Mouse (Mus musculus) myocyte (in vitro differentiated cells): ENCODE results near the gene Akr7a5. TPM values are rescaled to one million over a fixed set of nuclear protein-coding genes. Genes with fewer than 3 reads are reported as not detected.

Experiments used
- H3K27me3 ChIP-seq: one replicate; pipeline ENCODE4 v1.6.1; 2011; ENCODE audit not compliant: control insufficient read depth, insufficient read depth, insufficient read length
- H3K36me3 ChIP-seq: one replicate; pipeline ENCODE4 v1.6.1; 2011; ENCODE audit not compliant: control insufficient read depth, insufficient read depth
- H3K4me2 ChIP-seq: one replicate; pipeline ENCODE4 v1.6.1; 2011; ENCODE audit warnings: low read depth, control low read depth
- H3K4me3 ChIP-seq: one replicate; pipeline ENCODE4 v1.5.1; 2011; ENCODE audit warnings: mild to moderate bottlenecking, control low read depth, moderate library complexity
- H3K79me2 ChIP-seq: one replicate; pipeline ENCODE4 v1.6.1; 2011; ENCODE audit not compliant: control insufficient read depth, insufficient read depth
- H3ac ChIP-seq: one replicate; pipeline ENCODE4 v1.6.1; 2011; ENCODE audit not compliant: control insufficient read depth, insufficient read length
- CEBPB ChIP-seq: IDR thresholded peaks from 2 replicates; pipeline ENCODE4 v1.6.1; 2011; ENCODE audit warnings: mild to moderate bottlenecking, moderate library complexity; ENCODE audit not compliant: poor library complexity, insufficient read depth, severe bottlenecking
- E2F4 ChIP-seq: IDR thresholded peaks from one replicate; pipeline ENCODE4 v1.6.1; 2011; ENCODE audit warnings: mild to moderate bottlenecking, control low read depth, moderate library complexity; ENCODE audit not compliant: insufficient read depth
- MAX ChIP-seq: IDR thresholded peaks from one replicate; pipeline ENCODE4 v1.6.1; 2011; ENCODE audit warnings: low read depth, mild to moderate bottlenecking, control low read depth
- MYOD1 ChIP-seq, 3 experiments: IDR thresholded peaks; one replicate each; pipeline ENCODE4 v1.6.1; 2011; ENCODE audit warnings: control low read depth in 2 of 3, low read depth in 2 of 3, mild to moderate bottlenecking in 2 of 3, moderate library complexity in 1 of 3; ENCODE audit not compliant: insufficient read length in 2 of 3, control insufficient read depth in 1 of 3
- MYOG ChIP-seq, 3 experiments: IDR thresholded peaks; one replicate each; pipeline ENCODE4 v1.6.1; 2011; ENCODE audit warnings: control low read depth in 2 of 3, low read depth in 2 of 3, mild to moderate bottlenecking in 2 of 3; ENCODE audit not compliant: insufficient read length in 2 of 3, control insufficient read depth in 1 of 3, insufficient read depth in 1 of 3
- POLR2A ChIP-seq: IDR thresholded peaks from one replicate; pipeline ENCODE4 v1.6.1; 2011; ENCODE audit warnings: low read depth, mild to moderate bottlenecking, control low read depth, moderate library complexity; ENCODE audit not compliant: insufficient read length
- POLR2AphosphoS2 ChIP-seq: IDR thresholded peaks from one replicate; pipeline ENCODE4 v1.6.1; 2011; ENCODE audit warnings: low read depth, control low read depth; ENCODE audit not compliant: insufficient read length
- REST ChIP-seq: IDR thresholded peaks from one replicate; pipeline ENCODE4 v1.6.1; 2011; ENCODE audit warnings: mild to moderate bottlenecking, control low read depth, moderate library complexity; ENCODE audit not compliant: insufficient read depth, insufficient read length
- SRF ChIP-seq: IDR thresholded peaks from one replicate; pipeline ENCODE4 v1.6.1; 2011; ENCODE audit warnings: low read depth; ENCODE audit not compliant: control insufficient read depth, insufficient read length
- TCF12 ChIP-seq: IDR thresholded peaks from one replicate; pipeline ENCODE4 v1.6.1; 2011; ENCODE audit warnings: mild to moderate bottlenecking, control low read depth; ENCODE audit not compliant: poor library complexity, insufficient read depth, severe bottlenecking
- TCF3 ChIP-seq: IDR thresholded peaks from one replicate; pipeline ENCODE4 v1.6.1; 2011; ENCODE audit warnings: low read depth, control low read depth; ENCODE audit not compliant: insufficient read length
- USF1 ChIP-seq: IDR thresholded peaks from one replicate; pipeline ENCODE4 v1.6.1; 2011; ENCODE audit warnings: low read depth, mild to moderate bottlenecking, control low read depth, moderate library complexity
- polyA plus RNA-seq: library from polyadenylated mRNA; unstranded; fragments of >200 nt; fragmentation: generic; extraction: Trizol; gene quantifications from one replicate; pipeline ENCODE4 v1.2.1, GENCODE M21; 2012; ENCODE audit warnings: missing spikeins

Akr7a5 gene
- polyA plus RNA-seq, 1 experiment, result 48.8 TPM

GRCm38 (mm10) chr4:139276411-139276810 lies 34.1 kb upstream of the Akr7a5 start:
- Histone ChIP-seq H3K36me3 (no peaks in the 10 kb centered on the region), H3K4me2 (no peak overlapping the region), H3K4me3 (no peak overlapping the region), H3K27me3 (no peaks in the 10 kb centered on the region), H3K79me2 (peaks cover 6% of the 10 kb centered on the region), H3ac (no peak overlapping the region)
- TF ChIP-seq POLR2AphosphoS2 (no peak), MAX (no peak), TCF3 (no peak), CEBPB (no peak), MYOG (IDR thresholded peaks at IDR 0.05; ENCODE audit: control insufficient read depth in 1 of 3, insufficient read depth in 1 of 3, insufficient read length in 2 of 3, low read depth in 2 of 3) (peak in 2 of 3 experiments; percentile 8 to 61), POLR2A (no peak), SRF (no peak), E2F4 (no peak), REST (no peak), USF1 (no peak), MYOD1 (IDR thresholded peaks at IDR 0.05; ENCODE audit: control insufficient read depth in 1 of 3, insufficient read length in 2 of 3, low read depth in 2 of 3) (peak in 1 of 3 experiments; percentile 50), TCF12 (no peak)

- peaks cover 4% of the 10 kb centered on the region for H3K36me3 ChIP-seq
- H3K4me3 ChIP-seq, result no peak overlapping the region
- H3K27me3 ChIP-seq, result no peaks in the 10 kb centered on the region
- no peak for TF ChIP-seq USF1
- TF ChIP-seq MYOD1 (IDR thresholded peaks at IDR 0.05; ENCODE audit: control insufficient read depth in 1 of 3, insufficient read length in 2 of 3, low read depth in 2 of 3), result peak in 2 of 3 experiments; percentile 93 to 98
- TF ChIP-seq MYOG (IDR thresholded peaks at IDR 0.05; ENCODE audit: control insufficient read depth in 1 of 3, insufficient read depth in 1 of 3, insufficient read length in 2 of 3, low read depth in 2 of 3), result peak; percentile 38 to 98 (median 97)
- TF ChIP-seq CEBPB, result no peak
- TF ChIP-seq TCF12, result peak; percentile 78
- TF ChIP-seq POLR2A, result no peak
- peak; percentile 98 for TF ChIP-seq TCF3
- H3K79me2 ChIP-seq, result no peaks in the 10 kb centered on the region
- no peak overlapping the region for H3ac ChIP-seq
- H3K4me2 ChIP-seq, result no peak overlapping the region
These were observed 30.0 kb upstream of the Akr7a5 start for GRCm38 (mm10) chr4:139280530-139280929.

DNA sequence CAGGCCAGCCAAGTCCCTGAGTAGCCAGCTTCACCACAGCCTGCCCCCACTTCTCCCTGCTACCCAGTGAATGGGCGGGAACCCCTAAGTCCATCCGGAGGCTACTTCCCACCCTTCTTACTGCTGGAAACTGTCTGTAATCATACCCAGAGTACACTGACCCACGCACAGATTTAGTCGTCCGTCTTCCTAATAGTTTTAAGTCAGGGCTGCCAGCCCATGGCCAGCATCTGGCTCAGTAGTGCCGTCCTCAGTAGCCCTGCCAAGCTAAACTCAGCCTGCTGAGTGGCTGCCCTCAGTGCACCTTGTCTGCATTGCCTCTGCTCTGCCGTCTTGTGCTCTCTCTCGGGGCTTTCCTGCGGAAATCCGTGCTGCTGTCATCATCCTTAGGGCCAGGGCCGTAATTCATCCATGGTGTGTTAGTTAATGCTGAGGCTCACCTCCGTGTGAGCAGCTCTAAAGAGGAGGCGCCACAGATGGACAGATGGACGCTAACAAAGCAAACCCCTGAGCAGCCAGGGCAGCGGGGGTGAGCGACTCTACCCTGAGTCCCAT lies 28.7 kb upstream of the Akr7a5 start:
- H3ac ChIP-seq, result no peak overlapping the region
- no peaks in the 10 kb centered on the region for H3K27me3 ChIP-seq
- no peak overlapping the region for H3K4me3 ChIP-seq
- H3K79me2 ChIP-seq, result no peaks in the 10 kb centered on the region
- H3K36me3 ChIP-seq, result peaks cover 4% of the 10 kb centered on the region
- no peak overlapping the region for H3K4me2 ChIP-seq
- TF ChIP-seq MYOG (IDR thresholded peaks at IDR 0.05; ENCODE audit: control insufficient read depth in 1 of 3, insufficient read depth in 1 of 3, insufficient read length in 2 of 3, low read depth in 2 of 3) (no peak), MAX (no peak), MYOD1 (IDR thresholded peaks at IDR 0.05; ENCODE audit: control insufficient read depth in 1 of 3, insufficient read length in 2 of 3, low read depth in 2 of 3) (no peak), POLR2AphosphoS2 (no peak), E2F4 (no peak), POLR2A (no peak), SRF (no peak), USF1 (no peak), REST (no peak), CEBPB (no peak), TCF12 (no peak), TCF3 (no peak)

- no peak overlapping the region for H3K4me3 ChIP-seq
- peak; percentile 92 for TF ChIP-seq SRF
- TF ChIP-seq TCF3, result peak; percentile 38
- TF ChIP-seq MYOD1 (IDR thresholded peaks at IDR 0.05; ENCODE audit: control insufficient read depth in 1 of 3, insufficient read length in 2 of 3, low read depth in 2 of 3), result peak in 2 of 3 experiments; percentile 71 to 81
- TF ChIP-seq MAX, result no peak
- H3K4me2 ChIP-seq, result no peak overlapping the region
- peaks cover 8% of the 10 kb centered on the region for H3K36me3 ChIP-seq
- no peak overlapping the region for H3ac ChIP-seq
- no peaks in the 10 kb centered on the region for H3K79me2 ChIP-seq
- H3K27me3 ChIP-seq, result no peaks in the 10 kb centered on the region
These were observed 27.6 kb upstream of the Akr7a5 start for GRCm38 (mm10) chr4:139282955-139283417.

- no peak overlapping the region for H3ac ChIP-seq
- H3K79me2 ChIP-seq, result no peaks in the 10 kb centered on the region
- no peak overlapping the region for H3K4me3 ChIP-seq
- no peak overlapping the region for H3K4me2 ChIP-seq
- H3K36me3 ChIP-seq, result peaks cover 17% of the 10 kb centered on the region
- TF ChIP-seq REST, result no peak
- TF ChIP-seq MAX, result no peak
- no peak for TF ChIP-seq POLR2A
- TF ChIP-seq MYOG (IDR thresholded peaks at IDR 0.05; ENCODE audit: control insufficient read depth in 1 of 3, insufficient read depth in 1 of 3, insufficient read length in 2 of 3, low read depth in 2 of 3), result no peak
- TF ChIP-seq E2F4, result no peak
- no peak for TF ChIP-seq POLR2AphosphoS2
- no peak for TF ChIP-seq TCF3
- no peak for TF ChIP-seq TCF12
- TF ChIP-seq SRF, result no peak
- no peak for TF ChIP-seq CEBPB
- TF ChIP-seq USF1, result no peak
- no peak for TF ChIP-seq MYOD1 (IDR thresholded peaks at IDR 0.05; ENCODE audit: control insufficient read depth in 1 of 3, insufficient read length in 2 of 3, low read depth in 2 of 3)
- H3K27me3 ChIP-seq, result no peaks in the 10 kb centered on the region
These were observed 25.7 kb upstream of the Akr7a5 start for GRCm38 (mm10) chr4:139284877-139285276.
